Mouse (Mus musculus) embryonic facial prominence, embryonic 11.5 days (tissue): ENCODE results near the gene Col27a1. TPM values are rescaled to one million over a fixed set of nuclear protein-coding genes. Genes with fewer than 3 reads are reported as not detected.

Experiments used
- ATAC-seq: fragments of 200-750 bp; cut with Nextera tagmentation; replicated peaks from 2 replicates; pipeline ENCODE4 v1.8.0; 2017; ENCODE audit warnings: low read depth; ENCODE audit not compliant: insufficient number of reproducible peaks, low FRiP score, low TSS enrichment
- DNase-seq: peaks from one replicate; pipeline ENCODE4 v3.0.0-alpha.2; 2015; ENCODE audit warnings: low spot score
- H3K27ac ChIP-seq: fragments of 300-500 bp; sonication (generic); replicated peaks from 2 replicates; pipeline ENCODE4 v1.5.1; 2014; ENCODE audit warnings: mild to moderate bottlenecking, low read depth, low read length, control low read depth
- H3K27me3 ChIP-seq: fragments of 300-500 bp; sonication (generic); 2 replicates; pipeline ENCODE4 v1.6.1; 2014; ENCODE audit warnings: mild to moderate bottlenecking, low read length, moderate library complexity, mixed read lengths; ENCODE audit not compliant: control insufficient read depth, insufficient read depth
- H3K36me3 ChIP-seq: fragments of 300-500 bp; sonication (generic); replicated peaks from 2 replicates; pipeline ENCODE4 v1.6.1; 2014; ENCODE audit warnings: low read depth, mild to moderate bottlenecking, low read length, moderate library complexity, mixed read lengths; ENCODE audit not compliant: control insufficient read depth, insufficient read depth
- H3K4me1 ChIP-seq: fragments of 300-500 bp; sonication (generic); 2 replicates; pipeline ENCODE4 v1.6.1; 2014; ENCODE audit warnings: low read length, mixed read lengths; ENCODE audit not compliant: control insufficient read depth, insufficient read depth
- H3K4me2 ChIP-seq: fragments of 300-500 bp; sonication (generic); 2 replicates; pipeline ENCODE4 v1.6.1; 2014; ENCODE audit warnings: low read depth, mild to moderate bottlenecking, control low read depth, low read length, moderate library complexity
- H3K4me3 ChIP-seq: fragments of 300-500 bp; sonication (generic); 2 replicates; pipeline ENCODE4 v1.5.1; 2014; ENCODE audit warnings: low read depth, low read length, control low read depth
- H3K9ac ChIP-seq: fragments of 300-500 bp; sonication (generic); replicated peaks from 2 replicates; pipeline ENCODE4 v1.6.1; 2014; ENCODE audit warnings: mild to moderate bottlenecking, control low read depth, low read length
- H3K9me3 ChIP-seq: fragments of 300-500 bp; sonication (generic); replicated peaks from 2 replicates; pipeline ENCODE4 v1.6.1; 2016; ENCODE audit warnings: mild to moderate bottlenecking, low read length, inconsistent platforms, mixed read lengths; ENCODE audit not compliant: control insufficient read depth
- WGBS: fragments of 180-500 bp; shearing (Covaris S2); extraction: QIAGEN DNeasy Blood & Tissue Kit; methylation state at CpG from one replicate; pipeline ENCODE4 v1.1.7; 2014; 5-methylcytosine and 5-hydroxymethylcytosine counted together
- polyA plus RNA-seq: library from polyadenylated mRNA; unstranded; fragments of >200 nt; fragmentation: Nextera tagmentation; extraction: Ambion mirVana; gene quantifications from 2 replicates; pipeline ENCODE4 v1.2.1, GENCODE M21; 2014

Gene Col27a1
- polyA plus RNA-seq, 1 experiment from 2014 or later: 4.9 TPM

GRCm38 (mm10) chr4:63237225-63237624 is 23.4 kb downstream of the Col27a1 start:
- Histone ChIP-seq H3K36me3 (peaks cover 2% of the 10 kb centered on the region; the same call in 1 of the 2 replicates), H3K4me3 (no peak overlapping the region), H3K27me3 (no peaks in the 10 kb centered on the region), H3K9ac (no peak overlapping the region), H3K27ac (no peak overlapping the region), H3K9me3 (no peaks in the 10 kb centered on the region), H3K4me1 (peaks cover 5% of the 10 kb centered on the region), H3K4me2 (no peak overlapping the region)
- ATAC-seq (no peak), DNase-seq (no peak)
- WGBS: 84% methylated on average over 3 of the region's 3 CpGs

GRCm38 (mm10) chr4:63238141-63238540 is 24.3 kb downstream of the Col27a1 start:
- H3K36me3 ChIP-seq: peaks cover 2% of the 10 kb centered on the region; the same call in 1 of the 2 replicates
- DNase-seq: peak; percentile 33
- no peak overlapping the region for H3K9ac ChIP-seq
- H3K4me3 ChIP-seq: no peak overlapping the region
- no peak overlapping the region for H3K4me2 ChIP-seq
- ATAC-seq: no peak
- H3K4me1 ChIP-seq: peaks cover 5% of the 10 kb centered on the region
- H3K27ac ChIP-seq: peak overlapping the region; percentile 47; the same call in 1 of the 2 replicates
- 32% methylated on average over 7 of the region's 7 CpGs for WGBS
- H3K27me3 ChIP-seq: no peaks in the 10 kb centered on the region
- no peaks in the 10 kb centered on the region for H3K9me3 ChIP-seq

- Histone ChIP-seq H3K9me3 (no peaks in the 10 kb centered on the region), H3K27me3 (no peaks in the 10 kb centered on the region), H3K36me3 (peaks cover 2% of the 10 kb centered on the region; the same call in 1 of the 2 replicates), H3K4me2 (no peak overlapping the region), H3K9ac (no peak overlapping the region), H3K27ac (no peak overlapping the region), H3K4me1 (peaks cover 5% of the 10 kb centered on the region), H3K4me3 (no peak overlapping the region)
- WGBS: 81% methylated on average over 5 of the region's 5 CpGs
- DNase-seq: no peak
- no peak for ATAC-seq
Measured at GRCm38 (mm10) chr4:63238722-63239121, 24.9 kb downstream of the Col27a1 start.

GRCm38 (mm10) chr4:63241031-63241430 is 27.2 kb downstream of the Col27a1 start:
- Histone ChIP-seq H3K27ac (no peak overlapping the region), H3K9ac (no peak overlapping the region), H3K4me2 (no peak overlapping the region), H3K4me3 (no peak overlapping the region), H3K27me3 (no peaks in the 10 kb centered on the region), H3K4me1 (peaks cover 5% of the 10 kb centered on the region), H3K9me3 (no peaks in the 10 kb centered on the region), H3K36me3 (peaks cover 2% of the 10 kb centered on the region; the same call in 1 of the 2 replicates)
- no peak for DNase-seq
- ATAC-seq: no peak
- WGBS: 91% methylated on average over 3 of the region's 3 CpGs

GRCm38 (mm10) chr4:63247991-63248390 is 34.2 kb downstream of the Col27a1 start:
- no peak for ATAC-seq
- no peaks in the 10 kb centered on the region for H3K36me3 ChIP-seq
- H3K4me3 ChIP-seq: no peak overlapping the region
- no peak overlapping the region for H3K9ac ChIP-seq
- no peaks in the 10 kb centered on the region for H3K4me1 ChIP-seq
- no peaks in the 10 kb centered on the region for H3K9me3 ChIP-seq
- DNase-seq: no peak
- no peak overlapping the region for H3K4me2 ChIP-seq
- H3K27me3 ChIP-seq: no peaks in the 10 kb centered on the region
- no peak overlapping the region for H3K27ac ChIP-seq

- Histone ChIP-seq H3K36me3 (no peaks in the 10 kb centered on the region), H3K9ac (no peak overlapping the region), H3K4me2 (no peak overlapping the region), H3K9me3 (no peaks in the 10 kb centered on the region), H3K27me3 (no peaks in the 10 kb centered on the region), H3K4me3 (no peak overlapping the region), H3K4me1 (no peaks in the 10 kb centered on the region), H3K27ac (no peak overlapping the region)
- ATAC-seq: no peak
- no peak for DNase-seq
- 80% methylated on average over 6 of the region's 6 CpGs for WGBS
Measured at GRCm38 (mm10) chr4:63248951-63249350, 35.1 kb downstream of the Col27a1 start.

GRCm38 (mm10) chr4:63251760-63252159 is 38.0 kb downstream of the Col27a1 start:
- ATAC-seq: no peak
- Histone ChIP-seq H3K9me3 (no peaks in the 10 kb centered on the region), H3K4me3 (no peak overlapping the region), H3K27me3 (no peaks in the 10 kb centered on the region), H3K27ac (no peak overlapping the region), H3K36me3 (no peaks in the 10 kb centered on the region), H3K4me1 (no peaks in the 10 kb centered on the region), H3K9ac (no peak overlapping the region), H3K4me2 (no peak overlapping the region)
- WGBS: 85% methylated on average over 11 of the region's 11 CpGs
- DNase-seq: no peak

GRCm38 (mm10) chr4:63253716-63254115 is 39.9 kb downstream of the Col27a1 start:
- Histone ChIP-seq H3K4me2 (no peak overlapping the region), H3K27ac (no peak overlapping the region), H3K36me3 (no peaks in the 10 kb centered on the region), H3K9me3 (no peaks in the 10 kb centered on the region), H3K4me3 (no peak overlapping the region), H3K27me3 (no peaks in the 10 kb centered on the region), H3K4me1 (no peaks in the 10 kb centered on the region), H3K9ac (no peak overlapping the region)
- WGBS: 71% methylated on average over 6 of the region's 6 CpGs
- no peak for ATAC-seq
- no peak for DNase-seq
